Mouse (Mus musculus): ENCODE results near the gene Zfp771. TPM values are rescaled to one million over a fixed set of nuclear protein-coding genes. Genes with fewer than 3 reads are reported as not detected.

Zfp771 gene
- total RNA-seq, 2 experiments from 2014 or later: 55.3 to 55.5 TPM

GRCm38 (mm10) chr7:127216307-127216706 is 27.8 kb upstream of the Zfp771 start:
- intact Hi-C loops (cut with DNase I): no loop called here
- no peak for DNase-seq (ENCODE audit: low spot score in 2 of 2)

- intact Hi-C loops (cut with DNase I): no loop called here
- DNase-seq (ENCODE audit: low spot score in 2 of 2): no peak
Observed at GRCm38 (mm10) chr7:127217475-127217874, 26.6 kb upstream of the Zfp771 start.

GRCm38 (mm10) chr7:127217901-127218642 is 26.0 kb upstream of the Zfp771 start:
- intact Hi-C loops (cut with DNase I): no loop called here
- no peak for DNase-seq (ENCODE audit: low spot score in 2 of 2)

- intact Hi-C loops (cut with DNase I): no loop called here
- DNase-seq (ENCODE audit: low spot score in 2 of 2): no peak
Observed at GRCm38 (mm10) chr7:127218670-127219069, 25.4 kb upstream of the Zfp771 start.

- intact Hi-C loops (cut with DNase I): no loop called here
- no peak for DNase-seq (ENCODE audit: low spot score in 2 of 2)
Observed at GRCm38 (mm10) chr7:127220440-127220839, 23.6 kb upstream of the Zfp771 start.

- DNase-seq (ENCODE audit: low spot score in 2 of 2): no peak
- intact Hi-C loops (cut with DNase I): no loop called here
Observed at GRCm38 (mm10) chr7:127223106-127223505, 21.0 kb upstream of the Zfp771 start.

GRCm38 (mm10) chr7:127223515-127224478 is 20.3 kb upstream of the Zfp771 start:
- intact Hi-C loops (cut with DNase I): no loop called here
- DNase-seq (ENCODE audit: low spot score in 2 of 2): no peak

GRCm38 (mm10) chr7:127224616-127225015 is 19.5 kb upstream of the Zfp771 start:
- DNase-seq (ENCODE audit: low spot score in 2 of 2): no peak
- intact Hi-C loops (cut with DNase I): no loop called here

- peak in 1 of 2 experiments; percentile 82 for DNase-seq (ENCODE audit: low spot score in 2 of 2)
- intact Hi-C loops (cut with DNase I): no loop called here
Observed at GRCm38 (mm10) chr7:127225147-127225995, 18.7 kb upstream of the Zfp771 start.

- intact Hi-C loops (cut with DNase I): loop anchor here (2.0 kb wide), 1 partner anchor 14 kb away; no protein-coding TSS in a partner anchor
Observed at GRCm38 (mm10) chr7:127228615-127229303, 15.3 kb upstream of the Zfp771 start.

GRCm38 (mm10) chr7:127231376-127231775 is 12.7 kb upstream of the Zfp771 start:
- intact Hi-C loops (cut with DNase I): no loop called here

More at GRCm38 (mm10) chr7:127228615-127229303, 15.3 kb upstream of the Zfp771 start:
- peak; percentile 62 to 88 for DNase-seq (ENCODE audit: low spot score in 2 of 2)

GRCm38 (mm10) chr7:127231826-127232621 is 12.1 kb upstream of the Zfp771 start:
- intact Hi-C loops (cut with DNase I): no loop called here
- no peak for DNase-seq (ENCODE audit: low spot score in 2 of 2)

More at GRCm38 (mm10) chr7:127231376-127231775, 12.7 kb upstream of the Zfp771 start:
- no peak for DNase-seq (ENCODE audit: low spot score in 2 of 2)

- intact Hi-C loops (cut with DNase I): no loop called here
- peak; percentile 81 to 86 for DNase-seq (ENCODE audit: low spot score in 2 of 2)
Observed at GRCm38 (mm10) chr7:127232622-127233367, 11.3 kb upstream of the Zfp771 start, which contains the start of the genes Zfp553 and Sept1. Gene Zfp553, plus strand, starts transcription at chr7:127233061. Gene Sept1, minus strand, starts transcription at chr7:127233130.

- intact Hi-C loops (cut with DNase I): no loop called here
- peak in 1 of 2 experiments; percentile 38 for DNase-seq (ENCODE audit: low spot score in 2 of 2)
Observed at GRCm38 (mm10) chr7:127233368-127233749, 10.7 kb upstream of the Zfp771 start.

- DNase-seq (ENCODE audit: low spot score in 2 of 2): no peak
- intact Hi-C loops (cut with DNase I): no loop called here
Observed at GRCm38 (mm10) chr7:127233765-127234164, 10.3 kb upstream of the Zfp771 start.

- DNase-seq (ENCODE audit: low spot score in 2 of 2): no peak
- intact Hi-C loops (cut with DNase I): no loop called here
Observed at GRCm38 (mm10) chr7:127234777-127235176, 9.3 kb upstream of the Zfp771 start.

GRCm38 (mm10) chr7:127243361-127243867 is 660 bp upstream of the Zfp771 start:
- intact Hi-C loops (cut with DNase I): no loop called here
- no peak for DNase-seq (ENCODE audit: low spot score in 2 of 2)
